23 mouse cellular contexts compared by ENCODE assay signal in the genomic region with DNA sequence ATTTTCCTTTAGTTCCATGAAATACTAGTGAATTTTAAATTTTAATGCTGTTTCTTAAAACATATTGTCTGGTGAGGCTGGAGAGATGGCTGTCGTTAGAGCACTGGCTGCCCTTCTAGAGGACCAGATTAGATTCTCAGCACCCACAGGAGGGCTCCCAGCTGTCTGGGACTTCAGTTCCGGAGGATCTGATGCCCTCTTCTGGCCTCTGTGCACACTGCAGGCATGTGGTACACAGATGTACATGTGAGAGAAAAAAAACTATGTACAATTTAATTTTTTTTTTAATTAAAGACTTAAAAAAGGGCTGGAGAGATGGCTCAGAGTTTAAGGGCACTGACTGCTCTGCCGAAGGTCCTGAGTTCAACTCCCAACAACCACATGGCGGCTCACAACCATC. TPM values are rescaled to one million over a fixed set of nuclear protein-coding genes. Genes with fewer than 3 reads are reported as not detected.
DNase-seq lines count a peak whose midpoint lies in the region; ATAC-seq lines count a peak whose summit lies in the region.
"Had no signal": no experiment of that assay in that cellular context is flagged by ENCODE, and none has a peak within 500 bp of the region (broad histone marks: within the 10 kb centered on the region; RNA-seq: fewer than 3 reads in every experiment).

No protein-coding gene starts in this region.

- ATAC-seq in CD4-positive, CD25-positive, alpha-beta regulatory T cell, adult 4 months, result no peak
- ATAC-seq in monocyte, adult 5-6 weeks (replicated peaks; ENCODE audit: insufficient number of reproducible peaks, low FRiP score, low TSS enrichment, poor library complexity, severe bottlenecking), result no peak
- ATAC-seq in forebrain, embryonic 12.5 days (ENCODE audit: low FRiP score), result no peak
- ATAC-seq: forebrain, embryonic 16.5 days had no signal

- H3K36me3 ChIP-seq in forebrain, embryonic 12.5 days (replicated peaks), result peaks cover 9% of the 10 kb centered on the region; the same call in 1 of the 2 replicates
- H3K36me3 ChIP-seq: lung, embryonic 15.5 days had no signal

- no peak overlapping the region for H3K9ac ChIP-seq in forebrain, embryonic 12.5 days
- H3K9ac ChIP-seq: embryonic facial prominence, embryonic 12.5 days; limb, embryonic 15.5 days; lung, embryonic 15.5 days had no signal

- peak; percentile 22 for DNase-seq in CD4-positive, CD25-positive, alpha-beta regulatory T cell, adult 2 months (ENCODE audit: low read depth, low spot score)
- DNase-seq in kidney, postnatal 10 days, result peak; percentile 15
- no peak for DNase-seq in kidney, adult 8-10 months
- peak; percentile 41 for DNase-seq in thymus, postnatal 4 days
- no peak for DNase-seq in thymus, postnatal 0 days (ENCODE audit: low spot score)
- DNase-seq: adrenal gland, postnatal 25 days; cerebellum, adult 18-20 months; midbrain, embryonic 14.5 days; thymus, adult 2 months had no signal

- H3K4me1 ChIP-seq in forebrain, embryonic 12.5 days, result no peaks in the 10 kb centered on the region
- H3K4me1 ChIP-seq: embryonic facial prominence, embryonic 12.5 days; limb, embryonic 15.5 days; lung, embryonic 15.5 days had no signal

- H3K4me3 ChIP-seq in forebrain, embryonic 12.5 days (replicated peaks), result no peak overlapping the region
- H3K4me3 ChIP-seq: embryonic facial prominence, embryonic 12.5 days; limb, embryonic 15.5 days; lung, embryonic 15.5 days had no signal

- H3K4me2 ChIP-seq in forebrain, embryonic 12.5 days, result no peak overlapping the region
- H3K4me2 ChIP-seq: embryonic facial prominence, embryonic 12.5 days; limb, embryonic 15.5 days; lung, embryonic 15.5 days had no signal

- no peaks in the 10 kb centered on the region for H3K9me3 ChIP-seq in forebrain, embryonic 12.5 days
- H3K9me3 ChIP-seq: embryonic facial prominence, embryonic 12.5 days; limb, embryonic 15.5 days; lung, embryonic 15.5 days had no signal

- WGBS in forebrain, embryonic 12.5 days, result 91% methylated on average over 4 of the region's 4 CpGs

- H3K27me3 ChIP-seq in forebrain, embryonic 12.5 days, result no peaks in the 10 kb centered on the region
- H3K27me3 ChIP-seq: embryonic facial prominence, embryonic 12.5 days; limb, embryonic 15.5 days; lung, embryonic 15.5 days had no signal

- no peak overlapping the region for H3K27ac ChIP-seq in forebrain, embryonic 12.5 days
- H3K27ac ChIP-seq: embryonic facial prominence, embryonic 12.5 days; limb, embryonic 15.5 days; lung, embryonic 15.5 days had no signal

RNA-seq across cellular contexts. Expression of gene Pygo1, which starts 9.9 kb away (rescaled TPM):
- polyA plus RNA-seq in CD4-positive, CD25-positive, alpha-beta regulatory T cell, adult 4 months (2017; shearing (Covaris generic)), result not detected
- 0.66 and 0.75 TPM in 2 replicates for polyA plus RNA-seq in thymus, postnatal 0 days (2015; fragmentation: Nextera tagmentation; extraction: Ambion mirVana)
- 0.10 TPM in 1 of 3 replicates, not detected in the others for total RNA-seq in monocyte, adult 5-6 weeks (2017)
- 12.5 TPM in 2 replicates for polyA plus RNA-seq in forebrain, embryonic 12.5 days (2016; fragmentation: Nextera tagmentation; extraction: Ambion mirVana)
- total RNA-seq: granulocyte monocyte progenitor cell, adult 5-6 weeks; hematopoietic stem cell, adult 5-6 weeks had no signal

RNA-seq across cellular contexts. Expression of gene Dyx1c1, which starts 23.3 kb away (rescaled TPM):
- 1 to 10 TPM; 3.7 to 4.0 TPM for polyA plus RNA-seq in CD4-positive, CD25-positive, alpha-beta regulatory T cell, adult 4 months (2017; shearing (Covaris generic))
- polyA plus RNA-seq in thymus, postnatal 0 days (2015; fragmentation: Nextera tagmentation; extraction: Ambion mirVana), result 0.79 and 1.4 TPM in 2 replicates
- total RNA-seq in monocyte, adult 5-6 weeks (2017), result 0.29 to 3.4 TPM in 2 of 3 replicates, not detected in the other
- polyA plus RNA-seq in forebrain, embryonic 12.5 days (2016; fragmentation: Nextera tagmentation; extraction: Ambion mirVana), result 1.6 and 2.6 TPM in 2 replicates

RNA-seq across cellular contexts. Expression of gene Gm44503, which starts 23.3 kb away (rescaled TPM):
- under 1 TPM in 1 of 2 experiments, not detected in 1; 0.27 TPM for polyA plus RNA-seq in CD4-positive, CD25-positive, alpha-beta regulatory T cell, adult 4 months (2017; shearing (Covaris generic))
- polyA plus RNA-seq in thymus, postnatal 0 days (2015; fragmentation: Nextera tagmentation; extraction: Ambion mirVana), result not detected in 2 replicates
- total RNA-seq in monocyte, adult 5-6 weeks (2017), result 1.0 TPM in 1 of 3 replicates, not detected in the others
- polyA plus RNA-seq in forebrain, embryonic 12.5 days (2016; fragmentation: Nextera tagmentation; extraction: Ambion mirVana), result not detected in 2 replicates
- total RNA-seq: adrenal gland, postnatal 25 days; hematopoietic stem cell, adult 5-6 weeks; layer of hippocampus, postnatal 14 days had no signal
- polyA plus RNA-seq: cortical plate, adult 2 months; embryonic facial prominence, embryonic 12.5 days; forebrain, embryonic 16.5 days; heart, embryonic 14.5 days; intestine, embryonic 14.5 days; limb, embryonic 15.5 days; lung, embryonic 15.5 days; midbrain, embryonic 14.5 days; small intestine, adult 2 months; thymus, adult 2 months had no signal

RNA-seq across cellular contexts. Expression of gene Ccpg1os, which starts 49.9 kb away (rescaled TPM):
- polyA plus RNA-seq in CD4-positive, CD25-positive, alpha-beta regulatory T cell, adult 4 months (2017; shearing (Covaris generic)), result 1 to 10 TPM; 5.7 to 9.5 TPM
- 13.3 and 18.4 TPM in 2 replicates for polyA plus RNA-seq in thymus, postnatal 0 days (2015; fragmentation: Nextera tagmentation; extraction: Ambion mirVana)
- total RNA-seq in monocyte, adult 5-6 weeks (2017), result 5.9 to 7.1 TPM in 2 of 3 replicates, not detected in the other
- 21.4 and 22.8 TPM in 2 replicates for polyA plus RNA-seq in forebrain, embryonic 12.5 days (2016; fragmentation: Nextera tagmentation; extraction: Ambion mirVana)

RNA-seq across cellular contexts. Expression of gene Ccpg1, which starts 49.9 kb away (rescaled TPM):
- polyA plus RNA-seq in CD4-positive, CD25-positive, alpha-beta regulatory T cell, adult 4 months (2017; shearing (Covaris generic)), result 100 to 1,000 TPM in 1 of 2 experiments, 10 to 100 TPM in 1; 85.9 to 106 TPM
- polyA plus RNA-seq in thymus, postnatal 0 days (2015; fragmentation: Nextera tagmentation; extraction: Ambion mirVana), result 34.7 and 36.1 TPM in 2 replicates
- 171 to 267 TPM (median 201 TPM) in 3 replicates for total RNA-seq in monocyte, adult 5-6 weeks (2017)
- polyA plus RNA-seq in forebrain, embryonic 12.5 days (2016; fragmentation: Nextera tagmentation; extraction: Ambion mirVana), result 26.0 and 28.9 TPM in 2 replicates

Comparison
In these comparisons a context has a peak if more than half of its experiments do, and no peak if none do; other contexts are left out.
1. DNase-seq: peak in CD4-positive, CD25-positive, alpha-beta regulatory T cell, adult 2 months (single experiment), kidney, postnatal 10 days (single experiment) and thymus, postnatal 4 days (single experiment); none in kidney, adult 8-10 months (0 of 2) and thymus, postnatal 0 days (single experiment).